Mouse (Mus musculus): ENCODE results near the gene Mroh2a. TPM values are rescaled to one million over a fixed set of nuclear protein-coding genes. Genes with fewer than 3 reads are reported as not detected.

Gene Mroh2a
- total RNA-seq, 1 experiment: 0.76 TPM

GRCm38 (mm10) chr1:88213061-88213460 lies 13.7 kb upstream of the Mroh2a start:
- in situ Hi-C loops (cut with MboI; ENCODE audit: low sequenced_read_pairs in 2 of 2, unreplicated experiment in 2 of 2): no loop called here
- no peak overlapping the region for H3K27ac ChIP-seq (ENCODE audit: insufficient read depth, low read depth, low read length, poor library complexity, severe bottlenecking)
- no peak overlapping the region for H3K9ac ChIP-seq (ENCODE audit: insufficient read depth, low read depth, low read length, poor library complexity, severe bottlenecking)
- DNase-seq (ENCODE audit: low read depth, low spot score): no peak
- H3K36me3 ChIP-seq (ENCODE audit: control insufficient read depth, insufficient read depth, low read length, poor library complexity, severe bottlenecking): no peaks in the 10 kb centered on the region
- H3K9me3 ChIP-seq (ENCODE audit: control insufficient read depth, insufficient read depth, low read depth, low read length): no peaks in the 10 kb centered on the region
- TF ChIP-seq ZNF384 (IDR thresholded peaks at IDR 0.05; ENCODE audit: low read depth, low read length) (no peak), CHD2 (IDR thresholded peaks at IDR 0.05; ENCODE audit: low read depth, low read length) (no peak), HCFC1 (IDR thresholded peaks at IDR 0.05; ENCODE audit: borderline replicate concordance, insufficient read depth, low read length) (no peak), ZC3H11A (IDR thresholded peaks at IDR 0.05; ENCODE audit: borderline replicate concordance, low read depth, low read length) (no peak), MAFK (IDR thresholded peaks at IDR 0.05; ENCODE audit: insufficient read depth, low read depth, low read length) (no peak)
- no peaks in the 10 kb centered on the region for H3K4me1 ChIP-seq (ENCODE audit: control insufficient read depth in 2 of 2, insufficient read depth in 2 of 2, low read length in 2 of 2, poor library complexity in 1 of 2)
- H3K4me3 ChIP-seq (ENCODE audit: insufficient read depth in 1 of 2, low read depth in 1 of 2, low read length in 2 of 2, poor library complexity in 1 of 2, severe bottlenecking in 1 of 2): no peak overlapping the region

- Histone ChIP-seq H3K4me3 (ENCODE audit: insufficient read depth in 1 of 2, low read depth in 1 of 2, low read length in 2 of 2, poor library complexity in 1 of 2, severe bottlenecking in 1 of 2) (no peak overlapping the region), H3K27ac (ENCODE audit: insufficient read depth, low read depth, low read length, poor library complexity, severe bottlenecking) (no peak overlapping the region), H3K9me3 (ENCODE audit: control insufficient read depth, insufficient read depth, low read depth, low read length) (no peaks in the 10 kb centered on the region), H3K9ac (ENCODE audit: insufficient read depth, low read depth, low read length, poor library complexity, severe bottlenecking) (no peak overlapping the region), H3K4me1 (ENCODE audit: control insufficient read depth in 2 of 2, insufficient read depth in 2 of 2, low read length in 2 of 2, poor library complexity in 1 of 2) (no peaks in the 10 kb centered on the region), H3K36me3 (ENCODE audit: control insufficient read depth, insufficient read depth, low read length, poor library complexity, severe bottlenecking) (no peaks in the 10 kb centered on the region)
- no peak for TF ChIP-seq ZNF384 (IDR thresholded peaks at IDR 0.05; ENCODE audit: low read depth, low read length)
- no peak for TF ChIP-seq MAFK (IDR thresholded peaks at IDR 0.05; ENCODE audit: insufficient read depth, low read depth, low read length)
- TF ChIP-seq CHD2 (IDR thresholded peaks at IDR 0.05; ENCODE audit: low read depth, low read length): no peak
- no peak for TF ChIP-seq ZC3H11A (IDR thresholded peaks at IDR 0.05; ENCODE audit: borderline replicate concordance, low read depth, low read length)
- TF ChIP-seq HCFC1 (IDR thresholded peaks at IDR 0.05; ENCODE audit: borderline replicate concordance, insufficient read depth, low read length): no peak
- in situ Hi-C loops (cut with MboI; ENCODE audit: low sequenced_read_pairs in 2 of 2, unreplicated experiment in 2 of 2): no loop called here
- DNase-seq (ENCODE audit: low read depth, low spot score): no peak
These were observed 12.9 kb upstream of the Mroh2a start for GRCm38 (mm10) chr1:88213766-88214461.

DNA sequence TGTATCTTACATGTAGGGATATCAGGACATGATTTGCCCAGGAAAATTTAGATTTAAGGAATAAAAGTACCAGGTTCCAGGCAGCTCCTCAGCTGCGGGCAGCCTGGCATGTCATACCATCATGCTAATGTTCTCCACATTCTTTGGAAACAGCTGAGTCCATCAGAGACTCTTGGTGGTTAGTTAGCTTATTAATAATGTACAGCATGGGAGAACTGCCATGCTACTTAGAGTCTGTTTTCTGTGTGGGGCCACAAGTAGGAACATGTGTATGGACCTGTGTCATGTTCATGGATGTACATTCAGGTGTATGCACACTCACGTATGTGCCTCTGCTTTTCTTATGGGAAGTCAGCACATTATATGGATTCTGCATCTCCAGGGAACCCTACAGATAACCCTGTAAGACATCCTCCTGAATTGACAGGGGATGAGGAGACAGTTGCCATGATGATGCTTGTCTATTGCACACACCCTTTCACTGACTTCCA lies 12.3 kb upstream of the Mroh2a start:
- Histone ChIP-seq H3K4me1 (ENCODE audit: control insufficient read depth in 2 of 2, insufficient read depth in 2 of 2, low read length in 2 of 2, poor library complexity in 1 of 2) (no peaks in the 10 kb centered on the region), H3K4me3 (ENCODE audit: insufficient read depth in 1 of 2, low read depth in 1 of 2, low read length in 2 of 2, poor library complexity in 1 of 2, severe bottlenecking in 1 of 2) (no peak overlapping the region), H3K27ac (ENCODE audit: insufficient read depth, low read depth, low read length, poor library complexity, severe bottlenecking) (no peak overlapping the region), H3K9ac (ENCODE audit: insufficient read depth, low read depth, low read length, poor library complexity, severe bottlenecking) (no peak overlapping the region), H3K9me3 (ENCODE audit: control insufficient read depth, insufficient read depth, low read depth, low read length) (no peaks in the 10 kb centered on the region), H3K36me3 (ENCODE audit: control insufficient read depth, insufficient read depth, low read length, poor library complexity, severe bottlenecking) (no peaks in the 10 kb centered on the region)
- no peak for TF ChIP-seq HCFC1 (IDR thresholded peaks at IDR 0.05; ENCODE audit: borderline replicate concordance, insufficient read depth, low read length)
- TF ChIP-seq ZC3H11A (IDR thresholded peaks at IDR 0.05; ENCODE audit: borderline replicate concordance, low read depth, low read length): no peak
- TF ChIP-seq ZNF384 (IDR thresholded peaks at IDR 0.05; ENCODE audit: low read depth, low read length): no peak
- TF ChIP-seq CHD2 (IDR thresholded peaks at IDR 0.05; ENCODE audit: low read depth, low read length): no peak
- TF ChIP-seq MAFK (IDR thresholded peaks at IDR 0.05; ENCODE audit: insufficient read depth, low read depth, low read length): no peak
- no peak for DNase-seq (ENCODE audit: low read depth, low spot score)
- in situ Hi-C loops (cut with MboI; ENCODE audit: low sequenced_read_pairs in 2 of 2, unreplicated experiment in 2 of 2): no loop called here

DNA sequence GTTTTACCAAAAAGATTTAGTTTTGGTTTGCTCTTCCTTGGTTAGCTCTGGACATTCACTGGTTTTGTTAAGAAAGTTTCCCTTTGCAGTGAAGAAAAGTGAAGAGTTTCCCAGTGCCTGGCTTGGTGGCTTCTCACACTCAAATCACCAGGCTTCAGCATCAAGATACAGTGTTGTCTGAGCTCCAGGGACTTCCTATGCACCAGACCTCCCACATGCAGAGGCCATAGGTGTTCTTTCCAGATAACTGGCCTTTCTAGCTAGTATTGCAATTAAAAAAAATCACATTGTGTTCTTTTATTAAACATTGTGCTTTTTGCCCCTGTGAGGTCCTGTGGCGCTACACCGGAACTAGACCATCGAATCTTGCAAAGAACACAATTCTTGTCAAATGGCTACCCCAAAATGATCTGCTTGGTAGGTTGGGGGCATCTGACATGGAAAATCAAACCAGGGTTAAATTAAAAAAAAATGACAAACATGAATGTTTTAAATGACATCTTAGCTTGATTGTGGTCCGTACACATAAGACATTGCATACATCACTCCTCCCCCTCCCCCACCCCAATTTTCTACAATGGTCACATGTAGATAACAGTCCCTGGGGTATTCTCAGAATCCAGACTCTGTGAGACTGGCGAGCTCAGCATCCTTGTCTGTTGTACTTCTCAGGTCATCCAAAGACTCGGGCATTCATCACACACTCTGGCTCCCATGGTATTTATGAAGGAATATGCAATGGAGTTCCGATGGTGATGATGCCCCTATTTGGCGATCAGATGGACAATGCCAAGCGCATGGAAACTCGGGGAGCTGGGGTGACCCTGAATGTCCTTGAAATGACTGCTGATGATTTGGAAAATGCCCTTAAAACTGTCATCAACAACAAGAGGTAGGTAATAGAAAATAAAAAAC lies 11.1 kb upstream of the Mroh2a start:
- Histone ChIP-seq H3K36me3 (ENCODE audit: control insufficient read depth, insufficient read depth, low read length, poor library complexity, severe bottlenecking) (no peaks in the 10 kb centered on the region), H3K9me3 (ENCODE audit: control insufficient read depth, insufficient read depth, low read depth, low read length) (no peaks in the 10 kb centered on the region), H3K27ac (ENCODE audit: insufficient read depth, low read depth, low read length, poor library complexity, severe bottlenecking) (no peak overlapping the region), H3K4me1 (ENCODE audit: control insufficient read depth in 2 of 2, insufficient read depth in 2 of 2, low read length in 2 of 2, poor library complexity in 1 of 2) (no peaks in the 10 kb centered on the region), H3K9ac (ENCODE audit: insufficient read depth, low read depth, low read length, poor library complexity, severe bottlenecking) (no peak overlapping the region), H3K4me3 (ENCODE audit: insufficient read depth in 1 of 2, low read depth in 1 of 2, low read length in 2 of 2, poor library complexity in 1 of 2, severe bottlenecking in 1 of 2) (no peak overlapping the region)
- DNase-seq (ENCODE audit: low read depth, low spot score): no peak
- no peak for TF ChIP-seq ZC3H11A (IDR thresholded peaks at IDR 0.05; ENCODE audit: borderline replicate concordance, low read depth, low read length)
- TF ChIP-seq HCFC1 (IDR thresholded peaks at IDR 0.05; ENCODE audit: borderline replicate concordance, insufficient read depth, low read length): no peak
- no peak for TF ChIP-seq ZNF384 (IDR thresholded peaks at IDR 0.05; ENCODE audit: low read depth, low read length)
- TF ChIP-seq MAFK (IDR thresholded peaks at IDR 0.05; ENCODE audit: insufficient read depth, low read depth, low read length): no peak
- no peak for TF ChIP-seq CHD2 (IDR thresholded peaks at IDR 0.05; ENCODE audit: low read depth, low read length)
- in situ Hi-C loops (cut with MboI; ENCODE audit: low sequenced_read_pairs in 2 of 2, unreplicated experiment in 2 of 2): no loop called here

All from ES-E14 (cell line).